Mouse (Mus musculus): ENCODE measurements around the gene H2-Eb1. TPM values are rescaled to one million over a fixed set of nuclear protein-coding genes. Genes with fewer than 3 reads are reported as not detected.

Gene H2-Eb1
- total RNA-seq, 2 experiments from 2014 or later: 1.1 to 2.1 TPM

GRCm38 (mm10) chr17:34363676-34364310 lies 58.1 kb downstream of the H2-Eb1 start:
- no peak overlapping the region for H3K4me3 ChIP-seq
- DNase-seq (ENCODE audit: extremely low spot score in 1 of 2, low spot score in 2 of 2): no peak
- intact Hi-C loops (cut with DNase I): no loop called here
- no peak for TF ChIP-seq CTCF (IDR thresholded peaks at IDR 0.05)
- no peak overlapping the region for H3K27ac ChIP-seq

- TF ChIP-seq CTCF (IDR thresholded peaks at IDR 0.05): no peak
- Histone ChIP-seq H3K4me3 (no peak overlapping the region), H3K27ac (no peak overlapping the region)
- intact Hi-C loops (cut with DNase I): no loop called here
- DNase-seq (ENCODE audit: extremely low spot score in 1 of 2, low spot score in 2 of 2): no peak
Observed at GRCm38 (mm10) chr17:34365031-34365430, 59.4 kb downstream of the H2-Eb1 start.

Other genes with a start within 250 kb of the H2-Eb1 start
- gene H2-Oa, start 213.5 kb upstream of the H2-Eb1 start, total RNA-seq (2021): under 1 TPM in 1 of 2 experiments, not detected in 1; 0.47 TPM
- 10 to 100 TPM; 23.3 to 28.2 TPM for gene H2-DMa, start 186.3 kb upstream of the H2-Eb1 start, total RNA-seq (2021)
- 100 to 1,000 TPM; 177 to 179 TPM for gene Brd2, start 183.2 kb upstream of the H2-Eb1 start, total RNA-seq (2021)
- under 1 TPM; 0.56 to 0.59 TPM for gene H2-DMb2, start 162.6 kb upstream of the H2-Eb1 start, total RNA-seq (2021)
- 1 to 10 TPM; 1.1 to 1.7 TPM for gene H2-DMb1, start 152.8 kb upstream of the H2-Eb1 start, total RNA-seq (2021)
- 1 to 10 TPM; 2.1 to 3.4 TPM for gene Tap1, start 118.3 kb upstream of the H2-Eb1 start, total RNA-seq (2021)
- 1 to 10 TPM; 1.1 to 2.0 TPM for gene Psmb9, start 118.1 kb upstream of the H2-Eb1 start, total RNA-seq (2021)
- 1 to 10 TPM; 2.0 to 3.2 TPM for gene Psmb8, start 108.1 kb upstream of the H2-Eb1 start, total RNA-seq (2021)
- 1 to 10 TPM; 7.0 to 7.8 TPM for gene Tap2, start 102.3 kb upstream of the H2-Eb1 start, total RNA-seq (2021)
- gene H2-Ob, start 67.0 kb upstream of the H2-Eb1 start, total RNA-seq (2021): under 1 TPM; 0.16 to 0.18 TPM
- gene H2-Ab1, start 48.2 kb upstream of the H2-Eb1 start, total RNA-seq (2021): 1 to 10 TPM; 1.3 to 3.1 TPM
- gene H2-Aa, start 18.0 kb upstream of the H2-Eb1 start, total RNA-seq (2021): 1 to 10 TPM; 1.0 to 3.1 TPM
- not detected for gene H2-Eb2, start 19.8 kb downstream of the H2-Eb1 start, total RNA-seq (2021)
- gene Btnl2, start 49.0 kb downstream of the H2-Eb1 start, total RNA-seq (2021): under 1 TPM; 0.65 to 0.68 TPM
- not detected for gene Btnl1, start 71.3 kb downstream of the H2-Eb1 start, total RNA-seq (2021)
- 1 to 10 TPM; 2.5 to 4.4 TPM for gene BC051142, start 93.0 kb downstream of the H2-Eb1 start, total RNA-seq (2021)
- not detected for gene Btnl4, start 171.5 kb downstream of the H2-Eb1 start, total RNA-seq (2021)
- not detected for gene Btnl6, start 211.5 kb downstream of the H2-Eb1 start, total RNA-seq (2021)

All from left cerebral cortex, adult 2 months (tissue).